Mouse (Mus musculus): Measurements from ENCODE around the gene Nfatc2ip.
A peak's percentile ranks its signal among the peaks of the same experiment; 100 is the strongest.

The Nfatc2ip gene

DNA sequence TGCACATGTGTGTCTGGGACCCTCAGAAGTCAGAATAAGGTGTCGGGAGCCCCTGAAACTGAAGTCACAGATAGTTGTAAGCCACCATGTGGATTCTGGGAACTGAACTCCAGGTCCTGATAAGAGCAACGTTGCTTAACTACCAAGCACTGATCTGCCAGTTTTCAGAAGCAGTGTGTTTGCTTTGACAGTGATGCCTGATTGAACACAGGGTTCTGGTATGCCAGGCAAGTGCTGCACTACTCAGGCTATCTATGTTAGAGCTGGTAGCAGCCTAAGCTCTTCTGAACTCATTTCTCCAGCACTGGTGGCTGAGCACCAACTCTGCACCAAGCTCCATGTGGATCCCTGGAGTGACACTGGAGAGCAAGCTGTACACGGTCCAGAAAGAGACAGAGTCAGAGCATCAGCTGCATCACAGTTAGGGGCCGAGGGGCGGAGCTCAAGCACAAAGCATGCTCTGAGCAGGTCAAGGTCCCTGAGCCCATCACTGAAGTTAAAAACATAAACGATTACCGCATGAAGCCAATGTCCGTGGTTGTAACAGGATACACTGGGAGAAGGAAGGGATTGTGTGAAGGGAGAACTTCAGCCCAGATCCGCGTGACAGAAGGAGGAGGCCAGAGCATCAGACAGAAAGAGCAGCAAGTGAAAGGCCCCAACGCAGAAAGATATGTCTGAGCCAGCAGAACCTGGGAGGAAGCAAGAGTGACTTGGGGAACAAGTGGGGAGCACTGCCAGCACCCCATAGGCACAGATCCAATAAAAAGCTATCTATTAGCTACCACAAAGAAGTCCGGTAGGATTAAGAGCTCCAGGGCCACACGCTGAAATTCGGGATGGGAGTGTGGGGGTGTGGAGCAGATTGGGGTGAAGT lies 41.6 kb downstream of the Nfatc2ip start:
- DNase-seq = no peak

DNA sequence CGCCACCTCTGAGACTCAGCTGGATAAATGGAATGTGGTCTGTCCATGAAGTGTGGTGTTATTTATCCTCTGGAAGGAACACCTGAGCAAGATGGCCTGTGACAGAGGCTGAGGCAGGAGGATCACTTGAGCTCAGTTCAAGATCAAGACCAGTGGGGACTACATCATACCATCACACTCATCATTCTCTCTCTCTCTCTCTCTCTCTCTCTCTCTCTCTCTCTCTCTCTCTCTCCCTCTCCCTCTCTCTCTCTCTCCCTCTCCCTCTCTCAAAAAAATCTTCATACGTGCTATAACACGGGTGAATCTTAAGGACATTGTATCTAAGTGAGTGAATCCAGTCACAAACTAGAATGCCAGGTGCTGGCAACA lies 42.6 kb downstream of the Nfatc2ip start:
- no peak for DNase-seq

DNA sequence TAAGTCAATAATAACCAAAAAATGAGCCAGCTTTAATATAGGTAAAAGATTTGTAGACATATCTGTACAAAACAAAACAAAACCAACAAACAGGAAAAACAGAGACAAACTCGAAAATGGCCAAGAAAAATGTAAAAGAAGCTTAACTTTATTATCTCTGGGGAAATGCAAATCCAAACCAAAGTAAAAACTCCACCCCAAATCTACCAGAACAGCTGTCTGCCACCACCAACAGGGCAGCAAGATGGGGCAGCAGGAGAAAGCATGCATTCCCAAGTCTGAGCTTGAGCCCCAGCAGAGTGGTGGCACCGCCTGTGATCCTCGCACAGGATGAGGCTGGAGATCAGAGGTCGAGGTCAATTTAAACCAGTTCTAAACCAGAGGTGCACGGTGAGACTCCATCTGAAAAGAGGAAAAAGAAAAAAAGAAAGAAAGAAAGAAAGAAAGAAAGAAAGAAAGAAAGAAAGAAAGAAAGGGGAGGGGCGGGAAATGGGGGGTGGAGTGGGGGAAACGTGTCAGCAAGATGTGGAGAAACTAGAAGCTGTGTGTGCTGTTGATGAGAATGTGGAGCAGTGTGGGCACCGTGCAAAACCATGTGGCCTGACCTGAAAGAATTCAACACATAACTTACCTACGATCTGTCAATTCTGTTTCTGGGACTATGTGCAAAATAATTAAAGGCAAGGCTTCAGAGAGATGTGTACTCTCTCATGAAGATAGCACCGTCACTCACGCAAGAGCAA lies 43.1 kb downstream of the Nfatc2ip start:
- DNase-seq = no peak

DNA sequence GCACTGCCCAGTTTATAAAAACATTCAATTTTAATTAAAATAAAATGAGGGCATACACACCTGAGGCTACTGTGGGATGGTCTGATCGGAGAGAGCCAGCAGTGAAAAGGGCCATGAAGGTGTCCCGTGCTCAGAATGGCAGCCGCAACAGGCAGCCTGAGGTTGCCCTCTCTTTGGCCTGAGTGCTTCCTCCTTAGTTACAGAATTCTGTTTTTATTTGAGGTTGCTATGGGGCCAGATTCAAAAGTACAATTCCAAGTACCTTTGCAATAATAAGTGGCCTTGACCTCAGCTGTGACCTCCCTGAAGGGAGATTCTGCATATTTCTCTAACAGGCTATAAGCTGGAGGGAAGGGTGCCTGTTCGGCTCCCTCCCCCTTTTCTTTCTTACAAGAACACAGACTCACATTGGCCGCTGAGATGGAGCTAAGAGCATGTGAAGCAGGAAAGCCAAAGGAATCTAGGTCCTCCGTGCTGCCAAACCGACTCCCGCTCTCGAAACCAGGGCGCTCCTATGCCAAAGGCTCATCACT lies 45.1 kb downstream of the Nfatc2ip start:
- DNase-seq = no peak

DNA sequence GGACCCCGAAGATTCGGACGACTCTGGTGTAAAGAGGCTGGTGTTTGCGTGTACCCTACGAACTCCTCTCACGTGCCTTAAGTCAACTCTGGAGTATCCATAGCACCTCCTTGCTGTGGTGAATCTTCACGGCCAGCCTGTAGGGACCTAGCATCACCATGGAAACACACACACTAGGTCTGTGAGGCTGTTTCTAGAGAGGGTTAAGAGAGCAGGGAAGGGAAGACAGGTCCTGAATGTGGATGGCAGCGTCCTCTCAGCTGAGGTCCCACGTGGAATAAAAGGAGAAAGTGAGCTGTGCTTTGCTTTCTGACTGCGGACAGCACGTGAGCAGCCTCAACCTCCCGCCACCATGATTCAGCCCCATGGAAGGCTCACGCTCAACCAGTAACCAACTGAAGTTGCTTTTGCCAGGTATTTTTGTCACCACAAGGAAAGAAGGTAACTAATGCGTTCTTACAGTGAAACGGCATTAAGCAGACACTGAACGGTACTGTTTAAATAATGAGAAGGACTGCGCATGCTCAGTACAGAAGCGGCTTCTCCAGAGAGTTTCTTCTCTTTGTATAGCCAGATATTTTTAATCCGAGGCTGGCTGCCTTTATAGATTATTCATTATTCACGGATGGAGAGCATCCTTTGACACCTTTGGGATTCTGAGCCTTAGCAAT lies 45.7 kb downstream of the Nfatc2ip start:
- DNase-seq = no peak

DNA sequence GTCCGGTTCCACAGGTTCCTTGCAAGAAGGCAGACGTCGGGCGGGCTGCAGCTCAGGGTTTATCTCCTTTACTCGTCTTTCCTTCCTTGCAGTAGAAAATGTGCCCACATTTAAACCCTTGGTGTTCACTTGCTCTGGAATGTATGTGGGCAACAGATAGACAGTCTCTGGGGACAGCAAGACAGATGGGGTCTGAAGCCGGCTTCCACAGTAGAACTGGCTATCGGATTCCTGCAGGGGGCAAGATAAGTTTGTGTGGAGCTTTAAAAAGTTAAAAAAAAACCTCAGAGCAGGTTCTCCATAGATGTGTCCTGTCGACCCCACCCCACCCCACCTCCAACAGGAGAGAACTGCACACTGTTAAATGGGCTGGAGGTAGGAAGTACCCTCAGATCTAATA lies 48.2 kb downstream of the Nfatc2ip start:
- no peak for DNase-seq

DNA sequence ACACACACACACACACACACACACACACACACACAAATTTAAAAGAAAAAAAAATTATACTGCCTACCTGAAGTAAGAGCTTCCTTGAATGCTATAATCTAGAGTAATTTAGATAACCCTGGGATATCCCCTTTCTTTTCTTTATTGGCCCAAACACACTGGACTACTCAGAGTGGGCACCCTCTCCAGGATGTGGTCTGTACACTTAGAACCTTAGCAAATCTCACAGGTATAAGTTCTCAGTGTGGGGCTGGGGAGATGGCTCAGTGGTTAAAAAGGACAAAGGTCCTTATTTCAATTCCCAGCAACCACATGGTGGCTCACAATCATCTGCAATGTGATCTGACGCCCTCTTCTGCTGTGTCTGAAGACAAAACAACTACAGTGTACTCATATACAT lies 49.4 kb downstream of the Nfatc2ip start:
- no peak for DNase-seq

DNA sequence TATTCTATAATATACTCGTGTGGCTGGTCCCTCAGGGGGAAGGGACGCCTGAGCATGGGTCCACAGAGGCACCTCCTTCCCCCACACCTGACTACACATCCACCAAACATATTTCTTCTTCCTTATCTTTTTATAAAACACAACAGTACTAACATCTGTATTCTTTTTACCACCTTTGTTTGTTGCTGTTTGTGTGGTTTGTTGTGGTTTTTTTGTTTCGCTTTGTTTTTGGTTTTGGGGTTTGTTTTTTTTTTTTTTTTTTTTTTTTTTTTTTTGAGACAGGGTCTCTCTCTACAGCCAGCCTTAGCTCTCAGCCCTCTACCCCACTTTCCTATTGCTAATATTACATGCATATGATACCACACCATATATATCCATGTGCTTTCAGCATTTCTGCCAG lies 50.6 kb downstream of the Nfatc2ip start:
- no peak for DNase-seq

DNA sequence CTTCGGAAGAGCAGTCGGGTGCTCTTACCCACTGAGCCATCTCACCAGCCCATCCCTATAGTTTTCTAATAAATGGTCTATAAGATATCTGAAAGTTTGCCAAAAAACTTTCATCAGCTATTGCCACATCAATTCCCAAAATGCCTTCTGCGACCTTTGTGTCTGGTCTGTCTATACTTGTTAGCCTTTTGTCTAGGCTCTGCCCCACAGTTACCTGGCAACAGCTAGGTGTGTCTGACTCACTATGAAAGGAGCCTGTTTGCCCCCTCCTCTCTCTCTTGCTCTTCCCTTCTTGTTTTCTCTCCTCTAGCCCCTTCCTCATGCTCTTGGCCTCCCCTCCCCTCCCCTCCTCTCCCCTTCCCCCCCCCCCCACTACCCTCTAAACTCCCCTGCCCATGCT lies 51.0 kb downstream of the Nfatc2ip start:
- no peak for DNase-seq

DNA sequence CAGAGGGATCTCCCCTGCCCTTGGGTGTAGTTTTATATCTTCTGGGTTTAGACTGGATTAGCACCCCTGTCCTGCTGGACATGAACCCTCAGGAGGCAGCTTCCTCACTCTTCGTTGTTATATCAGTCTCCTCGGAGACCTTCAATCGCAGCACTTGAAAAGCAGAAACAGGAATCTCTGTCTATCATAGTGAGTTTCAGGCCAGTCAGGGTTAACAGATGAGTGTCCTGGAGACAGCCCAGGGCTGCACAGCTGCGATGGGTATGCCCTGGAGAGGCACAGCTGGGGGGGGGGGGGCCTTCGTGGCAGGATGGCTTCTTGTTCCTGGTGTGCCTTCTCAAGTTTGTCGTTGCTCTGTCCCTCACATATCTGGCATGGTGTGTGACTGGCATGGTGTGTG lies 55.6 kb downstream of the Nfatc2ip start:
- no peak for DNase-seq

DNA sequence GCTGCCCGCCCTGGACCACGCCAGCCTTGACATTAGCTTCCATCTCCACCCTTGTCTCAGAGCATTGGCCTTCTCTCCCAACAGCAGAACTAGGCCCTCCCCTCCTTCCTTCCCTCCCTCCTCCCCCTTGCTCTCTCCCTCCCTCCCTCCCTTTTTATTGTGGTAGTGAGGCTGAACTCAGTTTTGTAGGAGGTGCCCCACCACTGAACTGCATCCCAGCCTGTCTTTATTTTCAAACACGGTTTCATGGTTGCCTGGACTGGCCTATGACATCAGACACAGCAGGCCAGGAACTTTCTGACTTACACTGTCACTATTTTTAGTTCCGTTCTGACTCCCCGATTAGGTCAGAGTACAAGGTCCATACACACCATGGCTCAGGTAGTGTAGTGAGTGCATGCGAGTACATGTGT lies 56.3 kb downstream of the Nfatc2ip start:
- no peak for DNase-seq

DNA sequence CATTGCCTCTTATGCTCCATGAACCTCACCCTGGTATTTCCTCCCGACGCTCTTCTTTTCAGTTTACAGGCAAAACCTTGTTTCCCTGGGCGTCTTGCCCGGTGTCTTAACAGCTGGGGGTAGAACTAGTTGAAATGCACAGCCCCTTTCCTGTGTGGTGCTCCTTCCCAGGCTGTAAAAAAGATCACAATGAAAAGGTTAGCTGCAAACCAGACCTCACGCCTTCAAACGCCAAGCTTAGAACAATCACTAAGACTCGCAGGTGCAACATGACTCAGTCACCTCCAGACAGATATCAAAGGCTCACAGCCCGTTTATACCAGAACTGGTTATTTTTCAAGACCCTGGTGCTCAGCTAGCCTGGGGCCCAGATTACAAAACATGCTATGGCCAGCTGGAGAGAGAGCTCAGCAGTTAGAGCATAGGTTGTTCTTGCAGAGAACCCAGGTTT lies 57.0 kb downstream of the Nfatc2ip start:
- DNase-seq = no peak

DNA sequence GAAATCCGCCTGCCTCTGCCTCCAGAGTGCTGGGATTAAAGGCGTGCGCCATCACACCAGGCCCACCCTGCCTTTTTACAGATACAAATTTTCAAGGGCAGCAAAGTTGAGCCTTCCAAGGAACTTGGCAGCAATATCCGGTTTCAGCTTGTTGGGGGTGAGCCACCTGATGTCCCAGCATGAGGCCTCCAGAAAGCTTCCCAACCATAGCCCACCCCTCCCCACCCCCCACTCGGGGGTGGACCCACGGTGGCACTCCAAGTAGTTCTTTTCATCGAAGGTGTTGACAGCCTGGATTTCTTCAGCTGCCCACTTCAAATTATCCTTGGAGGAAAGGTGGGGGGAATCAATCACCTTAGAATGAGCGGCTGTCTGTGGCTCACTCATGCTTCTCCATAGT lies 57.6 kb downstream of the Nfatc2ip start:
- no peak for DNase-seq

DNA sequence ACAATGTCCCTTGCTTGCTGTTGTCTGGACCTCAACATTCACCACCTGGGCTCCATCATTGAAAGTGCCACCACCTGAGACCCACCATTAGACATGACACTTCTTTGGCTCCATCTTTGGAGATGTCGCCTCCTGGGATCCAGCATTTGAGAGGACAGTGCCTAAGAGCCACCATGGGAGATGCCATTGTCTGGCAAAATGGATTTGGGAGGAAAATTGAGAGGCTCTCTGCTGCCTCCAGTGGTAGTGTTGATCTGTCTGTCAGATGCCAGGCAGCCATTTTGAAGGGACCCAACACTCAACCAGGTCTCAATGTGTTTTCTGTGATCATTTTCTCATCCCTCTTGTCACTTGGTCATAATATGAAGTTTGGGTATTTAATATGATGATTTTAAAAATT lies 61.0 kb downstream of the Nfatc2ip start:
- peak in 1 of 2 experiments; percentile 53 for DNase-seq

Measured in cerebellum, postnatal 14 days (tissue).